ENCODE assay signal across 15 mouse cellular contexts in the genomic region with DNA sequence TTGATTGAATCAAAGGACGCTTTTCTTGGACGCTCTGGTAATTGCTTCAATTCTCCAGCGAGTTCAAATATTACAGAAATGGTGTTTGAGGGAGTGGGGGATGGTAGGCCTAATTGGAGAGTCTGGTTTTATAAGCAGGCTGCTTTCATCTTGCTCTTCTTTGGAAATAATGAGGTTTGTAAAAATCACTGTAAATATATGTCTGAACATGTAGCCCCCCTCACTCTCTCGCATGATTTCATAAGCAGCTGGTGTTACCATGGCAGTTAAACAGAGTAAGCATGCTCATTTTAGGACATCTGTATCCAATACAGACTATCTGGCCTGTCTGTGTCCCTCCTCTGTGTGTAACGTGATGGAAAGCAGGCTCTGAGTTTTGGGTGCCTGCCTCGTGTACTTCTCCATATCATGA.
DNase-seq lines count a peak whose midpoint lies in the region; ATAC-seq and TF ChIP-seq lines count a peak whose summit lies in the region.
"Had no signal": no experiment of that assay in that cellular context is flagged by ENCODE, and none has a peak within 500 bp of the region (broad histone marks: within the 10 kb centered on the region; RNA-seq: fewer than 3 reads in every experiment).

No protein-coding gene starts in this region.

- no peak overlapping the region for H3K9ac ChIP-seq in heart, embryonic 12.5 days
- H3K9ac ChIP-seq in lung, postnatal 0 days (replicated peaks; ENCODE audit: low read depth) = no peak overlapping the region
- H3K9ac ChIP-seq in stomach, embryonic 15.5 days = no peak overlapping the region
- H3K9ac ChIP-seq: midbrain, embryonic 12.5 days had no signal

- TF ChIP-seq EP300 in lung, postnatal 0 days (IDR thresholded peaks at IDR 0.05) = no peak

- H3K27ac ChIP-seq in heart, embryonic 12.5 days (ENCODE audit: poor library complexity, severe bottlenecking) = no peak overlapping the region
- H3K27ac ChIP-seq in lung, postnatal 0 days (ENCODE audit: low read length) = no peak overlapping the region
- peak overlapping the region; percentile 40; the same call in 1 of the 2 replicates for H3K27ac ChIP-seq in stomach, embryonic 15.5 days
- H3K27ac ChIP-seq: hindbrain, embryonic 10.5 days; midbrain, embryonic 12.5 days had no signal

- WGBS in heart, embryonic 12.5 days = 54% methylated on average over 6 of the region's 6 CpGs
- 61% methylated on average over 6 of the region's 6 CpGs for whole genome bisulfite sequencing in lung, postnatal 0 days
- WGBS in stomach, embryonic 15.5 days = 52% methylated on average over 6 of the region's 6 CpGs

- peak; percentile 5 to 9 for DNase-seq in heart, adult 18-20 months
- peak; percentile 49 for DNase-seq in lung, postnatal 0 days (ENCODE audit: low spot score)
- DNase-seq in lung, postnatal 36 days = no peak
- peak; percentile 62 for DNase-seq in forelimb bud, embryonic 11.5 days (ENCODE audit: low read depth, low spot score)
- no peak for DNase-seq in T-cell, adult 2 months (ENCODE audit: low spot score)
- DNase-seq: adrenal gland, adult 8-10 months; cerebellum, adult 9-10 months; kidney, postnatal 36 days; left cerebral cortex, postnatal 4 days; thymus, postnatal 36 days had no signal

- H3K4me3 ChIP-seq in heart, embryonic 12.5 days = no peak overlapping the region
- H3K4me3 ChIP-seq in lung, postnatal 0 days (ENCODE audit: low read depth, low read length) = no peak overlapping the region
- H3K4me3 ChIP-seq in stomach, embryonic 15.5 days (replicated peaks) = no peak overlapping the region
- H3K4me3 ChIP-seq: hindbrain, embryonic 10.5 days; midbrain, embryonic 12.5 days had no signal

- H3K27me3 ChIP-seq in heart, embryonic 12.5 days (replicated peaks) = no peaks in the 10 kb centered on the region
- H3K27me3 ChIP-seq in lung, postnatal 0 days (replicated peaks; ENCODE audit: insufficient read depth, low read length) = no peaks in the 10 kb centered on the region
- H3K27me3 ChIP-seq in stomach, embryonic 15.5 days (replicated peaks) = no peaks in the 10 kb centered on the region
- H3K27me3 ChIP-seq: midbrain, embryonic 12.5 days had no signal

- no peak overlapping the region for H3K4me2 ChIP-seq in heart, embryonic 12.5 days
- H3K4me2 ChIP-seq in lung, postnatal 0 days (replicated peaks; ENCODE audit: low read depth, low read length) = no peak overlapping the region
- H3K4me2 ChIP-seq in stomach, embryonic 15.5 days = no peak overlapping the region
- H3K4me2 ChIP-seq: midbrain, embryonic 12.5 days had no signal

- no peak for TF ChIP-seq CTCF in lung, postnatal 0 days (IDR thresholded peaks at IDR 0.05)

- no peaks in the 10 kb centered on the region for H3K9me3 ChIP-seq in heart, embryonic 12.5 days (replicated peaks)
- H3K9me3 ChIP-seq in lung, postnatal 0 days (ENCODE audit: low read length) = no peaks in the 10 kb centered on the region
- no peaks in the 10 kb centered on the region for H3K9me3 ChIP-seq in stomach, embryonic 15.5 days
- H3K9me3 ChIP-seq: hindbrain, embryonic 10.5 days; midbrain, embryonic 12.5 days had no signal

- H3K4me1 ChIP-seq in heart, embryonic 12.5 days (replicated peaks) = no peaks in the 10 kb centered on the region
- H3K4me1 ChIP-seq in lung, postnatal 0 days (ENCODE audit: insufficient read depth, low read depth, low read length) = no peaks in the 10 kb centered on the region
- H3K4me1 ChIP-seq in stomach, embryonic 15.5 days = no peaks in the 10 kb centered on the region
- H3K4me1 ChIP-seq: midbrain, embryonic 12.5 days had no signal

- no peaks in the 10 kb centered on the region for H3K36me3 ChIP-seq in heart, embryonic 12.5 days
- H3K36me3 ChIP-seq in lung, postnatal 0 days (ENCODE audit: insufficient read depth, low read length) = no peaks in the 10 kb centered on the region
- H3K36me3 ChIP-seq in stomach, embryonic 15.5 days = no peaks in the 10 kb centered on the region
- H3K36me3 ChIP-seq: hindbrain, embryonic 10.5 days; midbrain, embryonic 12.5 days had no signal

- no peak for ATAC-seq in heart, embryonic 12.5 days (ENCODE audit: insufficient number of reproducible peaks, low FRiP score)
- peak; percentile 75 for ATAC-seq in lung, postnatal 0 days
- ATAC-seq in stomach, embryonic 15.5 days (ENCODE audit: insufficient read depth, low FRiP score, low read depth) = peak; percentile 83; the same call in 1 of the 2 replicates
- no peak for ATAC-seq in megakaryocyte progenitor cell, adult 5-6 weeks (replicated peaks; ENCODE audit: poor library complexity)

Comparison
In these comparisons a context has a peak if more than half of its experiments do, and no peak if none do; other contexts are left out.
1. DNase-seq: peak in heart, adult 18-20 months (2 of 2), lung, postnatal 0 days (single experiment) and forelimb bud, embryonic 11.5 days (single experiment); none in lung, postnatal 36 days (single experiment) and T-cell, adult 2 months (single experiment).
2. ATAC-seq: peak in lung, postnatal 0 days (single experiment) and stomach, embryonic 15.5 days (single experiment); none in heart, embryonic 12.5 days (single experiment) and megakaryocyte progenitor cell, adult 5-6 weeks (single experiment).